Mouse (Mus musculus) layer of hippocampus, adult 2 months (tissue): Measurements from ENCODE around the gene Tpk1. TPM values are rescaled to one million over a fixed set of nuclear protein-coding genes. Genes with fewer than 3 reads are reported as not detected.

Experiments used
- DNase-seq, 2 experiments: peaks; one replicate each; pipeline ENCODE4 v3.0.0; 2022; ENCODE audit warnings: low spot score in 2 of 2
- H3K27ac ChIP-seq: fragments of 200-600 bp; 2 replicates; pipeline ENCODE4 v1.8.1; 2022
- H3K4me3 ChIP-seq: fragments of 200-600 bp; 2 replicates; pipeline ENCODE4 v1.8.1; 2022; ENCODE audit warnings: mild to moderate bottlenecking
- CTCF ChIP-seq: fragments of 200-600 bp; conservative IDR thresholded peaks from 2 replicates; pipeline ENCODE4 v1.8.1; 2022; ENCODE audit warnings: antibody characterized with exemption, mild to moderate bottlenecking, moderate library complexity
- total RNA-seq, 2 experiments: library from RNA; stranded (reverse); gene quantifications; 2 replicates each; pipeline ENCODE4 v1.2.3; 2021

Gene Tpk1
- total RNA-seq, 2 experiments from 2014 or later = 2.6 to 3.6 TPM

- no peak for TF ChIP-seq CTCF
- DNase-seq = no peak
- no peak overlapping the region for H3K27ac ChIP-seq
- no peak overlapping the region for H3K4me3 ChIP-seq
These were observed 281.2 kb downstream of the Tpk1 start for GRCm38 (mm10) chr6:43384841-43385240.

- H3K4me3 ChIP-seq = no peak overlapping the region
- H3K27ac ChIP-seq = no peak overlapping the region
- DNase-seq = no peak
- no peak for TF ChIP-seq CTCF
These were observed 281.8 kb downstream of the Tpk1 start for GRCm38 (mm10) chr6:43384304-43384703.

GRCm38 (mm10) chr6:43382750-43383149 is 283.3 kb downstream of the Tpk1 start:
- no peak for TF ChIP-seq CTCF
- no peak for DNase-seq
- Histone ChIP-seq H3K4me3 (no peak overlapping the region), H3K27ac (no peak overlapping the region)

- DNase-seq = no peak
- H3K4me3 ChIP-seq = no peak overlapping the region
- no peak overlapping the region for H3K27ac ChIP-seq
- no peak for TF ChIP-seq CTCF
These were observed 283.8 kb downstream of the Tpk1 start for GRCm38 (mm10) chr6:43382284-43382683.

- DNase-seq = no peak
- Histone ChIP-seq H3K4me3 (no peak overlapping the region), H3K27ac (no peak overlapping the region)
- TF ChIP-seq CTCF = no peak
These were observed 292.9 kb downstream of the Tpk1 start for GRCm38 (mm10) chr6:43373206-43373605.

- DNase-seq = no peak
- TF ChIP-seq CTCF = no peak
- Histone ChIP-seq H3K27ac (no peak overlapping the region), H3K4me3 (no peak overlapping the region)
These were observed 298.6 kb downstream of the Tpk1 start for GRCm38 (mm10) chr6:43367434-43367945.

- DNase-seq = no peak
- no peak overlapping the region for H3K4me3 ChIP-seq
- H3K27ac ChIP-seq = no peak overlapping the region
- no peak for TF ChIP-seq CTCF
These were observed 299.1 kb downstream of the Tpk1 start for GRCm38 (mm10) chr6:43366952-43367351.

- no peak for TF ChIP-seq CTCF
- Histone ChIP-seq H3K27ac (no peak overlapping the region), H3K4me3 (no peak overlapping the region)
- no peak for DNase-seq
These were observed 302.2 kb downstream of the Tpk1 start for GRCm38 (mm10) chr6:43363917-43364316.

- Histone ChIP-seq H3K4me3 (no peak overlapping the region), H3K27ac (no peak overlapping the region)
- no peak for DNase-seq
- no peak for TF ChIP-seq CTCF
These were observed 302.7 kb downstream of the Tpk1 start for GRCm38 (mm10) chr6:43363291-43363820.

- Histone ChIP-seq H3K27ac (no peak overlapping the region), H3K4me3 (no peak overlapping the region)
- no peak for DNase-seq
- no peak for TF ChIP-seq CTCF
These were observed 304.8 kb downstream of the Tpk1 start for GRCm38 (mm10) chr6:43361248-43361647.

GRCm38 (mm10) chr6:43360214-43360613 is 305.9 kb downstream of the Tpk1 start:
- DNase-seq = no peak
- Histone ChIP-seq H3K27ac (no peak overlapping the region), H3K4me3 (no peak overlapping the region)
- no peak for TF ChIP-seq CTCF

- Histone ChIP-seq H3K27ac (no peak overlapping the region), H3K4me3 (no peak overlapping the region)
- TF ChIP-seq CTCF = peak; percentile 35
- DNase-seq = no peak
These were observed 311.4 kb downstream of the Tpk1 start for GRCm38 (mm10) chr6:43354562-43355241.

GRCm38 (mm10) chr6:43353446-43353845 is 312.6 kb downstream of the Tpk1 start:
- Histone ChIP-seq H3K27ac (no peak overlapping the region), H3K4me3 (no peak overlapping the region)
- TF ChIP-seq CTCF = no peak
- no peak for DNase-seq

GRCm38 (mm10) chr6:43349083-43349482 is 317.0 kb downstream of the Tpk1 start:
- no peak for TF ChIP-seq CTCF
- H3K27ac ChIP-seq = no peak overlapping the region
- H3K4me3 ChIP-seq = no peak overlapping the region
- no peak for DNase-seq

- TF ChIP-seq CTCF = peak; percentile 64
- no peak for DNase-seq
- Histone ChIP-seq H3K4me3 (no peak overlapping the region), H3K27ac (no peak overlapping the region)
These were observed 318.4 kb downstream of the Tpk1 start for GRCm38 (mm10) chr6:43347637-43348036.
